Mouse (Mus musculus): ENCODE measurements around the gene Rag1.
A peak's percentile ranks its signal among the peaks of the same experiment; 100 is the strongest.

Rag1 gene

DNA sequence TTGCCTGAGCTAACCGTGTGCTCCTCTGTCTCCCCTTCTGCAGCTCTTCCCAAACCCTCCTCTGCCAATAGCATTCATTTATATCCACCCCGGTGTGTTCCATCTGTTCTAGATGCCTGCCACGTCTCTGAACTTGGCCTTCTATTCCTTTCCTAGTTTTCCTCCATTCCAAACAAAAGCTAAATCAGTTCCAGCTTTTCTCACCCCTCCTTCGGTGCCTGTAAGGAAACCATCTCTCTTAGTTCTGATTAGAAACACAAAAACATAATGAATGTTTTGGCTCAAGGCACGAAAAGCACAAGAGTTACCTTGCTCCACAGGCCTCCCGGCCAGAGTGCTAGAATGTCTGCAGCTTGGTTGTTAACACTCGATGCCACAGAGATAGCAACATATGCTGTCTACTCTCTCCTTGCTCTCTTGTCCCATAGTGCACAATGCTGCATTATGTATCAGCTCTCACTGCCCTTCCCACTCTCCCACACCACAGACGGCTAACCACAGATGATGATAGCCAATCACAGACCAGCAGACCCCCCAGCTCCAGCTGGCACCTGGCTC lies at the start of gene Rag1, which contains the start of gene B230118H07Rik:
Rag1 (minus strand) TSS at position 388 of the 558 bp plus-strand sequence.
B230118H07Rik (minus strand) TSS at position 419 of the 558 bp plus-strand sequence.
- DNase-seq = no peak

DNA sequence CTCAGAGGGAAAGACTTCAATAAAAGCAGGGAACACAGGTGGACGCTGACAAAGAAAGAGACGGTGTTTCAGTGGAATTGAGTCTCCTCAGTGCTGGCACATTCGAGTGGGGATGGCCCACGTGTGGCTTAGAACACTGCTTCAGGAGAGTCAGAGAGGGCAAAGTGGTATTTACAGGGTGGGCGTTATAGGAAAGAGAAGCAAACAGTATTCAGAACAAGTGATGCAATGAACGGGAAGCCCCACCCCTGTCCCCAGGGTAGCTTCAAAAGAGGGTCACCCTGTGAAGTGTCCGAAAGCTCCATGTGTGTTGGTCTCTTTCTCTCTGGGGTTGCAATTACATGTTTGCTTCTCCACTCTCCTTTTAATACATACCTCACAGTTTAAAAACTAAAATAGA lies 46.3 kb upstream of the Rag1 start:
- no peak for DNase-seq

DNA sequence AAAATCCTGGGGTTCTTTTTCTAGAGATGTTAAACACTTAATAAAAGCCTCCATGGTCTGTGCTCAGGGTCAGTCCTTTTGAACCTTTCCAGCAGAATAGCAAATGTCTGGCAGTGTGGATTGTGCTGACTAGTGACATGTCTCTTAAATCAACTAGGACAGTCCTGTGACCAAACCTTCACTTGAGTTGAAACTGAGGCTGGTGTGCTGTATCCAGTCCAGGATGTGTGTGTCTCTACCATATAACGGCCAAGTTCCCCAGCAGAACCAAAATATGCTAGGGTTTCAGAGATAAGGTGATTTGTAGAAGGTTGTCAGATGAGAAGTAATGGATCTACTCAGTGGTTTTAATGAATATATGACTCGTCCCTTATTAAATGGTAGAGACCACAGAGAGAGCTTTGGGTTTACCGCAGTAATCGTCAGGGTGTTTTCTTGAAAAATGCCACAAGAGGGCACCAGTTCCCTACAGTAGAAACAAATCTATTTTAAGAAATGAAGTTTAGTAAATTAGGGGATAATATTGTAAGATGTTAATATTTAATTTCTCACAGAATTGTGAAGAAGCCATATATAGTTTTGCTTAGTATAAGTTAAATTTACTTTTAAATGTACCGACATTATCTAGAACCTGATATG lies 44.4 kb upstream of the Rag1 start:
- DNase-seq = no peak

DNA sequence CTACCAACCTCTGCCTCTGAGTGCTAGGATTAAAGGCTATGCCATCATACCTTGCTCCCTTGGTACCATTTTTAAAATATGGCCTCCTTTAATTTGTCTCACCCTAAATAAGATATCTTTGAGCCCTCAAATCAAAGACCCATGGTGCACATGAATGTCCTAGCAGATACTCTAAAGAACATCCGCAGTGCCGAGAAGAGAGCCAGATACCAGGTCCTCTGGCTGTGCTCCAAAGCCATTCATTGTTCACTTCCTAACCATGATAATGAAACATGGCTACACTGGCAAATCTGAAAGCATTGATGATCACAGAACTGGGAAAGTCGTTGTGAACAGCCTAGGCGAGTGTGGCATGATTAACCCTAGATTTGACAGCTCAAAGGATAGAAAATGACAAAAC lies 43.7 kb upstream of the Rag1 start:
- DNase-seq = no peak

DNA sequence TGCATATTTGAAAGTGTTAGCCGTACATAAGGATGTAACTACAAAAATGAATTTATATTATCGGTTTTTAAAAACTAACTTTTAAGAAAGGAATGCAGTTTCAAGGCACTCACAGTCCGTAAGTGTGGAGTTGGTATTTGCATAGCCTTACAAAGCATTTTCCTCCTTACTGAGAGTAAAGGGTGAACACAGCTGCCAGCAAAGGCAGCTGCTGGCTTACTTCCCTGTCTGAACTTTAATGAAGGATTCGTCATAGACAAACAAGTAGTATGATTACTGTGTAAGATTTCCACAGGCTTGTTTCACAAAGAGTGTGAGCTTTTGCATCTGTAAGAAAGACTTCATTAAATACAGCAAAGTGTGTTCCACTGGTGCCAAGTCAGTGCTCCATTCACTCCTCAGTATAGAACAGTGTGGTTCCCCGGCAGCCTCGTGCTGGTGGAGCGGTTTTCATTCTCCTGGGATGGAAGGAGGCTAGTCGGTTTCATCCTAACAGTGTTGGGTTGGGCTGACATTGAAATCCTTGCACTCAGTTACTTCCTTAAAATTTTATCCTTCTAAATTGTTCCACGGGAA lies 41.0 kb upstream of the Rag1 start:
- no peak for DNase-seq

DNA sequence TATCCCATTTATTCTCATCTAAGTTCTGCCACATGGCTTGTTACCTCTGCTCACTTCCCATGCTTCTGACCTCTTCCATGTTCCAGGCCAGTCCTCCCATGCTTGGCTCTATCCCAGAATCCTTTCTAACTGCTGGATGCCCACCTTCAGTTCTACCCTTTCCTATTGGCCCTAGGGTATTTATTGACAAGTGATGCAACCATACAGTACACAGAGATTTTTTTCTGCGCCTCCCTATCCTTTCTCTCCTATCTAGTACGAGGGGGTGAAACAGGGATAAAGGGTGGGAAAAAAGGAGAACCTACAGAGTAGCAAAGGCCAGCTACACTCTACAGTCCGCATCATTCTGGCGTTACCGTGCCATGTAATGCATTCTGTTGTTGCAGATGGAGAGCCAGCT lies 38.7 kb upstream of the Rag1 start:
- DNase-seq = no peak

DNA sequence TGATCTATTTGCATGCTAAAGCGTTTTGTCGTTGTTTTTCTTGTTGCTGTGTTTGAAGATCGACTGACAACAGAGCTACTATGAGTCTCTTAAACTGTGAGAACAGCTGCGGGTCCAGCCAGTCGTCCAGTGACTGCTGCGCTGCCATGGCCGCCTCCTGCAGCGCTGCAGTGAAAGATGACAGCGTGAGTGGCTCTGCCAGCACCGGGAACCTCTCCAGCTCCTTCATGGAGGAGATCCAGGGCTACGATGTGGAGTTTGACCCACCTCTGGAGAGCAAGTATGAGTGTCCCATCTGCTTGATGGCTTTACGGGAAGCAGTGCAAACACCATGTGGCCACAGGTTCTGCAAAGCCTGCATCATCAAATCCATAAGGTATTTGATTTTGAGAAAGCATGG lies 35.1 kb upstream of the Rag1 start:
- no peak for DNase-seq

DNA sequence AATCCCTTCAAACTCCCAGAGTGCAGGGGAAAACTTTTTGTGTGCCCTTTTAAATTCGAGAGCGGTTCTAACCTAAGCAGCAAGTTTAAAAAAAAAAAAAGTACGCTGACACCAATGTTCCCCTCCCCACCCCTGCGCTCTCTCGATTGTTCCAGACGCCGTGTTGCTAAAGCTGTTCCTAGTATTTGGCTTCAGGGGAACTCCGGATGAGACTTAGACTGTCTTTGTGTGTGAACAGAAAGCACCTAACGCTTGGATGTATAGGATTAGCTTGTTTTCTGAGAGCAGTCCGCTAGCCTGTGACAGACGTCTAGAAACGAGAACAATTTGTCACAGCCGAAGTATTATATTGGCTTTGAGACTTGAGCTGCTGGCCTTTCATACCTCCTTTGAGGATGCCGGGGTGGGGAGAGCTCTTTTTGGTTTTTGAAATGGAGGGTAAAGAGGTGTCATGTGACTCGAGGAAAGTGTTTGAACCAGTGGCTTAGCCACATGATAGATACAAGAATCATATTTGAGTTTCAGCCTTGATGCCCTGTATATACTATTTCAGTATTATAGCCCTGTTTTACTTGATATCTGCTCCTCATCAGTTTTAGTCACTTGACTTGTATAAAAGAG lies 30.0 kb upstream of the Rag1 start:
- no peak for DNase-seq

DNA sequence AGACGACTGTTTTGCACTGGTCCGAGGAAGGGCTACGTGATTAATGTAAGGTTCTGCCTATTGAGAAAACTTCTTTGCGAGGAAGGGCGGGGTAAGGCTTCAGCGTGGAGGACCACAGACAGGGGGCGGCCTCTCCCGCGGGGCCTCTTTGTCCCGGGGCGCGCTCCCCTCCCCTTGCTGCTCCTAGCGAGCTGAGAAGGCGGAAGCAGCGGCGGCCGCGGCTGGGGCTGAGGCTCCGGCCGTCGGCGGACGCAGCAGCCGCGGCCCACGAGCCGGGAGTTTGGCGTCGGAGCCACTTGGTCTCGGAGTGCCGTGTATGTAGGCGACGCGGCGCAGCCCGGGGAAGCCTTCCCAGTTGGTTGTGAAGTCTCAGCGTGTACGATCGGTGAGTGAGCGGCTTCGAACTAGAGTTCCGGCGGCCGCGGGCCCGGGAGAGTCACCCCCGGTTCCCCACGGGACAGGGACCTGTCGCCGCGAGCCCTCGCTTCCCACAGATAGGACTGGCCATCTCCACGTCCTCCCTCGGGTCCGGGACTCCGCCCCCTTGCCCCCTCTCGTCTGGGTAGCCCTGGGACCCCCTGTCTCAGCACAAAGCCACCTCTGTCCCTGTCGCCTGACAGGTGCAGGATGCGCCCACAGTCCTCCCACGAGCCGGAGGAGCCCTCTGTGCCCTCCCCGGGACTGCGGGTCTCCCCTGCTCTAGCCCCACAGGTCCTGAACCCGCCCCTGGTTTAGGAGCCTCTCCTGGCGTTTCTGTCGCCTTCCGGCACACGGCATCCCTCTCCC lies 29.1 kb upstream of the Rag1 start, which contains the start of gene Traf6:
Traf6 (plus strand) TSS at position 194 of the 786 bp plus-strand sequence.
- peak; percentile 85 for DNase-seq

DNA sequence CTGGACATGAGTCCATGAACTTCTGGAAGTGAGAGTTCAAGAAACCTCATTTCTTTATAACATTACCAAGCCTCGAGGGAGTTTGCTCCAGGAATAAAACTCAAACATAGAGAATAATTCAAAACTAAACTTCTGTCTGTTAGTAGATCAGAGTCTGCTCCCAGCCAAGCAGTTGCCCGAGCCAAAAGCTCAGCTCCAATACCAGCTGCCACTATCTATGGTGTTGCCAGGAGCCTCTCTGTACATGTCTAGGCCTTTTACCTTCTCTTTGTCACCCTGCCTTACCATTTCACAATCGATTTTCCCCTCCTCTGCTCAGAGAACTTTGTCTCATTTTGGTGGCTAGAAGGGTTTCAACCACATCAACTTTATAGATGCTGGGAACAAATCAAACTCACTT lies 24.2 kb upstream of the Rag1 start:
- DNase-seq = no peak

DNA sequence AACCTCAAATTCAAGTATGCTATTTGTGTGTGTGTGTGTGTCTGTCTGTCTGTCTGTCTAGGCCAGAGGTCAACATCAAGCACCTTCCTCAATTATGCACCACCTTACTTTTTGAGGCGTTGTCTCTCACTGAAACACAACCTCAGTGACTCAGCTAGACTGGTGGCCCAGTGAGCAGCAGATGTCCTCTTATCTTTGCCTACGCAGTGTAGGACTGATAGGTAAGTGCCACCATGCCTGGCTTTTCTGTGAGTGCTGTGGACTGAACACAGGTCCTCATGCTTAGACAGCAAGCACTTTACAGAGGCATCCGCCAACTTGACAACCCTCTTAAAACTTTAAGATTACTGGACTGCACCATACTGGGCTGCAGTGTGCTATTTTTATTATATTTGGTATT lies 19.4 kb upstream of the Rag1 start:
- no peak for DNase-seq

DNA sequence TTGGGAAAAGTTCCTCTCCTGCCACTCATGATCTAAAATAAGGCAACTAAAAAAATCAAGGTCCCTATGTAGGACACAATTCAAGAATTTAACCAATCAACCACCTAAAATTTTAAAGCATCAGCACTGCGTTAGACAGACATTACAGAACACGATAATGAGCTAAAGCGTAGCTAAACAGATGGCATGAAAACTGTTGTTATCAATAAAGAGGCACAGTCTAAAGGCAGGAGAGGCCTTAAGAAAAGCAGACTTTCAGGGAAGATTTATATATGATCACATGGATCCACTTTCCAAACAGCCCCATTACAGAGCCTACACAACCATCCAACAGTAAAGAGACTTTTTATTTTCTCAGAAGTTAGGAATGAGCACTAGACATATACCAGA lies 16.4 kb upstream of the Rag1 start:
- DNase-seq = no peak

DNA sequence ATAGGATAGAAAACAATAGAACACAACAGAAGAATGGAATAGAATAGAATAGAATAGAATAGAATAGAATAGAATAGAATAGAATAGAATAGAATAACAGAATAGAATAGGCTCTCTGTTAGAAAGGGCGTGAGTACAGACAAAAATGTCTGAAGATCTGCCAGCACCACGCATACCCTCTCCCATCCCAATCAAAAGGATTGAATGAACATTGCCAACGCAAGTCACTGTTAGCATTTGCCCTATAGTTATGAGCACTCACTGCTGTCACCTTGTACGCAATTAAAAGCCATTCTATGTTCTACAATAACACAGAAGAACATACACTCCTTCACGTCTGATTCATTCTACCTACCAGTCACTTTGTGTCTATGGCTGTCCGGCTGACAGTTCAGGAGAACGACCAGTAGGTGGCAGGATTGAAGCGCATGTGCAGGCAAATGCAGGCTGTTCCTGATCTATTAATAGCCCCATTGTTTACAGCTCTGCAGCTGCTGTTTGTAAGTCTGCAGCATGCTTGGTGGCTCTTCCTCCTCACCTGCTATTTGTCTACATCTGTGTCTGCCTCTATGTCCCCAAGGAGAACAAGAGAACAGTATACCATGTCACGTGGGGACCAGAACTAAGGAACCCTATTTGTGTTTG lies 15.9 kb upstream of the Rag1 start:
- peak; percentile 58 for DNase-seq

DNA sequence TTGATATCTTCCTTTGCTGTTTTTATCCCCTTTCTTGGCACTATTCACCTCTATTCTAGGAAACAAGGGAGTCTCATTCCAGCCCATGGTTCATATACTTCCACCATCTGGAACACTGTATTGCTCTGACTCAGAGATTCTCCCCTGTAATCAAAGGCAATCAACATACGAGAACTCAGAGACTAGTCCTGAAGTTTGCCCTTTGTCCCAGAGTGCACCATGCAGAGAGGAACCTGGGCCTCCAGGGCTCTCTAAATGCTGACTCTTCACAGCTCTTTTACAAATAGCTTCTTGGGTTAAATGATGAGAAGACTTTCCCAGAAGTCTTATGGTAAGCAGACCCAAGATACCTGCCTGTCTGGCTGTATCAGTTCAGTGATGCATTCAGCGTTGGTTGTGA lies 11.2 kb upstream of the Rag1 start:
- no peak for DNase-seq

DNA sequence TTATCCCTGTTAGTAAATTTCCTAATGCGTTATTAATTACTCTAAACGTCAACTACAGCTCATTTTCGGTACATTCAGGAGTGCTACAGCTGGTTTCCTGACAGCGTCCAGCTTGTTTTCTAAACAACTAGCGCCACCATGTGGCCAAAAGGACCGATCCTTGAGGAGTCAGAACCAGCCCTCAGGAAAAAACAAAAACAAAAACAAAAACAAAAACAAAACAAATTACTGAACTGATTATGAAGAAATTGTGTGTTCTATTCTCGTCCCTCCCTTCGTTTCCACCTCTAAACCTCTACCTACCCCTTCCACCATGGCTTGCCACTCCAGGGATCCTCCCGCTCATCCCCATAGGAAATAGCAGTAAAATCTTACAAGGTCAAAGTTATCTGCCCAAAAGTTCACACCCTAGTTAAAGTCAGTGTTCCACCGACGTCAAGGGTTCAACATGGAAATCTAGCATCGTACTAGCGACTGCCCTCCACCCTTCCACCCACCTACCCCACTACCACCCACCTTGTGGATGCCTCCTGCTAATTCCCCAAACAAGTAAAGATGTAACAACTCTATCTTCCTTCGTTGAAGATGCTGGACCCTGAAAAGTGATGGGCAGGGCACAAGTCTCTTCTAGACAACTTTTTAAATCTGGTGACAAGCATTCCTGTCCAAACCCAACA lies 3.8 kb upstream of the Rag1 start:
- DNase-seq = peak; percentile 68

DNA sequence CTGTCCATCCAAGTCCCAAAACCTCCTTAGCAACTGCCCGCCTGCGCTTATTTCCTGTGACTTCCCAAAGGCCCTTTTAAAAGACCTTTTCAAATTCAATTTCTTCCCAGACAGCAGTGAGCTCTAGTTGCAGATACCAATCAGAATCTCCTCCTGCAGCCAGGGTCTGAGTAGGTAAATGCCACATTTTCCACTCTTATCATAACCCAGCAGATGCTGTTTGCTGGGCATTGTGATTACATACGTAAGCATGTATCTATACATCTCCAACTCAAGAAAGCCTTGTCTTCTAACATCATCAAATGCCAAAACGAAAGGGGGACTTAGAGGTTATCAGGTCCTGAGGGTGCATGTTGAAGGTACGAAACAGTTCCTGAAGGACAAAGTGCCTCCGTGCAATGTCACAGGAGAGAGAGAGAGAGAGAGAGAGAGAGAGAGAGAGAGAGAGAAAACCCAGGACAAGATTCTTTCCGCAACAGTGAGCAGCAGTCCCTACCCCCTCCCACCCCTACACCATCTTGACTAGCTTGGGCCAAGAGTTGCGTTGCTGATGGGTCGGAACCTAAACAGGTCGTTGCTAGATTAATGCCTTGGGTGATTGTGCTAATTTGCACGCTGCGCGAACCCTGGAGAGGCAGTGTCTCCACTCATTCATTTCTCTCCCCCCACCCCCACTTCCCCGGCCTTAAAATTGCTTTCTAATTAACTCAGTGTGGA lies 3.1 kb upstream of the Rag1 start:
- peak; percentile 8 for DNase-seq

DNA sequence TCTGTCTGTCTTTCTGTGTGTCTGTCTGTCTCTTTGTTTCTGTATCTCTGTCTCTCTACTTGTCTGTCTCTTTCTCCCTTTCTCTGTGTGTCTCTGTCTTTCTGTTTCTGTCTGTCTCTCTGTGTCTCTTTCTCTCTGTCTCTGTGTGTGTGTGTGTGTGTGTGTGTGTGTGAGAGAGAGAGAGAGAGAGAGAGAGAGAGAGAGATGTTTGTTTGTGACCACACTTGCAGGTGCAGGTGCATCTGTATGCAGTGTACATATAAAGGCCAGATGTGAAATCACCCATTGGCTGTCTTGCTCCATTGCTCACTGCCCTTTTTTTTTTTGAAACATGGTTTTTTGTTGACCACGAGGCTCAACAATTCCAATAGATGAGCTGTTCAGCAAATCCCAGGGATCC lies 1.1 kb upstream of the Rag1 start:
- no peak for DNase-seq

DNA sequence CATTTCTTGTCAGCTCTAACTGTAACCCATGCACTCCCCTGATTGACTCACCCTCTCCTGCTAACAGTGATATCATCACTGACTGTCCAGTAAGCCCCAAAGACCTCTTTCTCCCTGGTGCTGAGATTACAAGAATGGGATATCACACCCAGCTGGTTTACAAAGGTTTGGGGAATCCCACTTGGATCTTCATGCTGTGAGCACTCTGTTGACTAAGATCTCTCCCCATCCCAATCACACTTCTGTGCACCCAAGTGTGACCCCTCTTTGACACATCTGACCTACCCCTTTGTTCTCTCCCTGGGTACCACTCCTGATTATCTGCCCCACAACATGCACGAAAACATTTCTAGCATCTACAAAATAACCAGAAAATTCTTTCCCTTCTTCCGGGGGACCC lies 940 bp downstream of the Rag1 start:
- DNase-seq = no peak

DNA sequence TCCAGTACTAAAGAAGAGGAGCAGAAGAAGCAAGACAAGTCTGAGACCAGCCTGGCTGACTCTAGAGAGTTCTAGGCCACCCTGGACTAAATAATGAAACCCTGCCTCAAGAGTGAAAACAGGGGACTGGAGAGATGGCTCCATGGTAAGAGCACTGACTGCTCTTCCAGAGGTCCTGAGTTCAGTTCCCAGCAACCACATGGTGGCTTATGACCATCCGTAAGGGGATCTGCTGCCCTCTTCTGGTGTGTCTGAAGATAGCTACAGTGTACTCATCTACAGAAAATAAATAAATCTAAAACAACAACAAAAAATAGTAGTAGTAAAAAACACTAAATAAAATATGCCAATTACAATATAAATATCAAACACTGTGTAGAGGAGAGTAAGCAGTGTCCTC lies 3.5 kb downstream of the Rag1 start:
- no peak for DNase-seq

DNA sequence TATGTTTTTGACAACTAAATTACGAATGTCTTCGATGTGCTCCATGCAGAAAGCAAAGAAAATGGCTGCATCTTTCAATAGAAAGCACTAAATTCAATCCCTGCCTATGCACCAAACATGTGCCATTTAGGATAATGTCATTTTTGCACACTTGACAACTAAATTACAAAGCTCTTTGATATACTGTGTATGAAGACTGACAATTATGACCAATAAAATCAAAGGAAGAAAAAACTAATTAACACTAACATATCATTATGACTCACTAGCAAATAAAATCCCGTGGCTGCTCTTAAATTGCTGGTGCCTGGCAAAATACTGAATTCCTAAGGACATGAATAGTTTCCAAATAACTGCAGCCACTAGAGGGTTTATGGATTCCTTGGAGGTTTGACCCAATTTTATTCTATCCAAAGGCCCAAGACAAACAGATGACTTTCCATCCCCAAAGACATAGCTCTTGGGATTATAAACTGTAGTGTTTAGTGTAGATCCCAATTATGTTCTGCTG lies 9.4 kb downstream of the Rag1 start:
- no peak for DNase-seq
